Mouse (Mus musculus) lung, postnatal 10 days (tissue): ENCODE measurements at regions not wholly inside any gene's neighbourhood (a gene's known extent, or its start where the extent isn't known, plus 50 kb on each side); places are given as distances from the start of the nearest gene placed in this dataset.

Source experiments
- DNase-seq: peaks from one replicate; pipeline ENCODE4 v3.0.0; 2021

DNA sequence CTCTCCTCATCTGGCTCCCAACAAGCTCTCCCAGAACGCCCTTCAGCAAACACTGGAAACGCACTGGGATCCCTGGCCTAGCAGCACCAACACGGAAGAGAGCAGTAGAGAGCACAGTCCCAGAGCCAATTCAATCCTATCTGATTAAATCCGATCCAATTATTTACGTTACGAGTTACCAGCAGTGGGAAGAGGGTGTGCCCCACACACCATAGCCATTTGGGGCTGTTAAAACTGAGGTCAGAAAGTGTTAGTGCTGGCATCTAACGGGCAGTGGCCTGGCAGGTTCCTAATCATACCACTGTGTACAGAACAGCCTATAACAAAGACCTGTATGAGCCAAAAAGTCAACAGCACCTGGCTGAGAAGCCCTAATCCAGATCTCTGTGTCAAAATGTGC, 60.1 kb upstream of the Nfe2l3 start:
- no peak for DNase-seq

- peak; percentile 12 for DNase-seq
Measured at GRCm38 (mm10) chr6:51378436-51378835, 54.0 kb upstream of the Nfe2l3 start.

DNA sequence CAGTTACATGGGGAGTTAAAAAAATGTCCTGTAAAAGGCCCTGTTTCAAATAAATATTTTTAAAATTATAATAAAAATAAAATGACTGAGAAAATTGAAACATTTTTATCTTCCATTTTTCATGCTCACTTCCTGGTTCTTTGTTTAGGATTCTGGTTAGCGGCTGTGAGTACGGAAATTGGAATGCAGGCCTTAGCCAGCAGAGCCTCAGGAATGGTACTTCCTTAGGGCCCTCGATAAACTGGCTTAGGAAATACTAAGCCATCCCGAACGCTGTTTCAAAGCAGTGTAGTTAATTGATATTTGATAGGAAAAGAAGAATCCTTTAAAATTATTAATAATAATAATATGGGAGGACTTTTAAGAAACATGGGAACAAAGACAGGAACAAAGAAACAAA, 53.4 kb upstream of the Nfe2l3 start:
- DNase-seq, result no peak

DNA sequence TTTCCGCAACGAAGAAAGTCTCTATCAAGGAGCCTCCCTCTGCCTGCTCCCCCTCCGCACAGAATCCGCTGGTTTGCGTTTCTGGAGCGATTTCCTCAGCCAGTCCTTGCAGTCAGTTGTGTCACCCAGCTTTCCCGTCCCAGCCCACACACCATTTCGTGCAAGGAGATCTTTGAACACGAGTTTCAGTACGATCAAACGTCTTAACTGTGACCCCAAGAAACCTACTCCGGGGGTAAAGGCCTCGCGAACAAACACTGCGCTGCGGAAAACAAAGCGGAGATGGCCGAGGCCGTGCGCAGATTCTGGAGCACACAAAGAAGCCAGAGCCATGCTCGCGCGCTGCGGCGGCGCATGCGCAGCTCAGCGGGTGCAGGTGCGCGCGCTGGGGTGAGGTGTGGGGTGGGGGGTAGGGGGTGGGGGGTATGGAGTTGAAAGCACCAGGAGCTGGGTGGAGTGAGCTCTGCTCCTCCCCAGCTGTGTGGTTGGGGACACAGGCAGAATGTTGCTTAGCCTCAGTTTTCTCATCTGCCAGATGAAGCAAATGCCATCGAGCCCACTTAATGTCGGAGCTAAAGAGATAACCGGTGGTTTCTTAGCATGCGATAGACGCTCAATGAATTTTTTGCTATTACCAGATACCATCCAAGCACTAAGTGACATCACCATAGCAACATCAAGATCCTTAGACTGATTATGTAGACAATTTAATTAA, 52.8 kb upstream of the Nfe2l3 start:
- peak; percentile 54 for DNase-seq

GRCm38 (mm10) chr6:51380275-51380575, 52.2 kb upstream of the Nfe2l3 start:
- DNase-seq, result no peak

DNA sequence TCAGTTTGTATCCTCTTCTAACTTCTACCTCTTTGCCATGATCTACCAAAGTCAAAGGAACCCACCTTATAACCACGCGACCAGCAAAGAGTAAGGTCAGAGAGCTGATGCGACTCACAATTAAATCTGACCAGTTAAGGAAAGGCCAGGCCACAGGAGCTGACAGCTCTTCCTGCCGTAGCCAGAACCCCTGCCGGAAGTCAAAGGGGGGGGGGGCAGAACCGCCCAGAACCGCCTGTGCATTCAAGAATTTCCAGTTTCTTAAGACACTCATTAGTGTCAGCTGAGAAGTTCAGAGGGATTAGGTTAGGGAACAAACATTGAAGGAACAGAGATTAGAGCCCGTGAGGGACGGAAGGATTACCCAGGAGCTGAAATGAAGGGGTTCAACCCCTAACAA, 51.0 kb upstream of the Nfe2l3 start:
- peak; percentile 8 for DNase-seq
